Mouse (Mus musculus) thymus, postnatal 0 days (tissue): Measurements from ENCODE around the gene Ptov1. TPM values are rescaled to one million over a fixed set of nuclear protein-coding genes. Genes with fewer than 3 reads are reported as not detected.

ENCODE experiments used
- DNase-seq: peaks from one replicate; pipeline ENCODE4 v3.0.0-alpha.2; 2015; ENCODE audit warnings: low spot score
- microRNA counts: library from miRNA; unstranded; fragments of <30 nt; microRNA quantifications from one replicate; lab custom pipeline; 2015
- microRNA-seq: library from miRNA; unstranded; fragments of <30 nt; microRNA quantifications from one replicate; pipeline ENCODE4, GENCODE M21; 2016; ENCODE audit warnings: borderline number of aligned reads
- polyA plus RNA-seq: library from polyadenylated mRNA; unstranded; fragments of >200 nt; fragmentation: Nextera tagmentation; extraction: Ambion mirVana; gene quantifications from 2 replicates; pipeline ENCODE4 v1.2.1, GENCODE M21; 2015

The Ptov1 gene
- polyA plus RNA-seq, 1 experiment from 2014 or later: 158 TPM

DNA sequence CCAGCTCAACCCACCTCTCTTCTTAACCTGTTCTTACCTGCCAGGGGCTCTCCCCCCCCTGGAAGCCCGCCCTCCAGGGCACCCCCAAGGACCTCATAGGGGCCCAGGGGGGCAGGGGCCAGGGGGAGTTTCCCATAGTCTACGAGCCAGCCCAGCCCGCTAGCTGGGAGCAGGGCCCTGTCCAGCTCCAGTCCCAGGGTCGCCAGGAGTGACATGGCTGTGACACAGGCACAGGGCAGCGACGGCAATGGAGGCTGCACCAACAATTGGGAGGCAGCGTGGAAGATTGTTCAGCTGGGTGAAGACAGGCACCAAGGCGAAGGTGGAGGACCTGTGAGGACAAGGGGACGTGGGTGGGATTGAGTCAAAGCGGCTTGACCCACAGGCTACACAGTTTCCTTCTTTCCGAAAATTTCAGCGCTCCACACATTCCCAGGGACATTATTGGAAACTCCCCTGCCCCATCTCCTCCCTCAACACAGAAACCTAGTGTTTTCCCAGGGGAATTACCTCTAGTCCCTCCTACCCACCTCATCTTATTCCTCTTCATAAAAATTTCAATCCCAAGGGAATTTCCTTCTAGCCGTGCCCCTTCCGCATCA is 54.5 kb downstream of the Ptov1 start:
- DNase-seq: no peak

DNA sequence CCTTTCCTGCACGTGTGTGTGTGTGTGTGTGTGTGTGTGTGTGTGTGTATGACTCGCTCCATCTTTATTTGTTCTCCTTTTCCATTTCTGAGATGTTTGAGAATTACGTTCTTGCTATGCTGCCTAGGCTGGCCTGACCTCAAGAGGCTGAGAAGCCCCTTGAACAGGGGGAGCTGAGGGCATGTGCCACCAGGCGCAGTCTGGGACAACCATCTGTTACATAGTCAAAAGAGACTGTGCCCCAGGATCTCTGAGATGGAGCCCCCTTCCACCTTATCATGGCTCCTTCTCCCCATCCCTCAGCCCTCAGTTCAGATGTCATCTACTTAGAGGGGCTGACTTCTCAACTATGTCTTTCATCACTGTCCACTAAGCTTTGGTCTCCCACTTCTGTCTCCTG is 55.2 kb downstream of the Ptov1 start:
- DNase-seq: no peak

DNA sequence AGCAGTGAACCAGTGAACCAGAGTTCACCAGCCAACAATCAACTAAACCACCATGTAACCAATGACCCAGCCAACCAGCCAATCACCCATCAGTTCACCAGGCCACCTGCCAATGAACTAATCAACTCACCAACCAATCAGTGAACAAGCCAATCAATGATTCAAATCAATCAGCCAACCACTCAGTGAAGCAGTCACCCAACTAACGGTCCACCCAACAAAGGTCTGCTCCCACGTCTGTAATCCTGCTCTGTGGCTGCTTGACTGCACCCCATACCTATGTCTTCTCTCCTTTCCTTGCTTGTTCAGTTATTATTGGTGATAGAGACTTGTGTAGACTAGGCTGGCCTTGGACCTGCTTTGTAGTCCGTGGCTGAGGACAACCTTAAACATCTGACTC is 55.6 kb downstream of the Ptov1 start:
- DNase-seq: no peak

MicroRNAs encoded within 50 kb of the gene (microRNA counts, 519-probe panel; counts per million panel counts)
- 473 counts per million, percentile 71 among the panel's probes with 10 or more counts for microRNA mmu-miR-707 (lab: Ali Mortazavi, UCI)

Small RNAs within 50 kb of the gene (microRNA-seq; reads per million reads assigned to microRNA genes)
- not detected for gene Mir707

Other genes with a start within 250 kb of the Ptov1 start
- 0.66 and 1.0 TPM in 2 replicates for gene Myh14, start 198.9 kb downstream of the Ptov1 start, polyA plus RNA-seq
- not detected in 2 replicates for gene Izumo2, start 161.0 kb downstream of the Ptov1 start, polyA plus RNA-seq
- 63.7 and 66.8 TPM in 2 replicates for gene Vrk3, start 121.4 kb downstream of the Ptov1 start, polyA plus RNA-seq
- 0.82 and 1.7 TPM in 2 replicates for gene Zfp473, start 118.7 kb downstream of the Ptov1 start, polyA plus RNA-seq
- gene Nup62, start 53.7 kb downstream of the Ptov1 start, polyA plus RNA-seq: 88.1 and 109 TPM in 2 replicates
- 23.6 and 28.0 TPM in 2 replicates for gene Il4i1, start 53.4 kb downstream of the Ptov1 start, polyA plus RNA-seq
- gene Atf5, start 53.1 kb downstream of the Ptov1 start, polyA plus RNA-seq: 3.4 and 3.7 TPM in 2 replicates
- 47.3 and 49.2 TPM in 2 replicates for gene Akt1s1, start 20.8 kb downstream of the Ptov1 start, polyA plus RNA-seq
- 56.5 and 60.3 TPM in 2 replicates for gene Tbc1d17, start 20.7 kb downstream of the Ptov1 start, polyA plus RNA-seq
- gene Pnkp, start 12.6 kb downstream of the Ptov1 start, polyA plus RNA-seq: 61.8 and 63.4 TPM in 2 replicates
- 59.0 and 60.0 TPM in 2 replicates for gene Med25, start 22.9 kb upstream of the Ptov1 start, polyA plus RNA-seq
- gene Fuz, start 26.3 kb upstream of the Ptov1 start, polyA plus RNA-seq: 13.2 and 13.8 TPM in 2 replicates
- gene Ap2a1, start 59.7 kb upstream of the Ptov1 start, polyA plus RNA-seq: 34.5 and 37.5 TPM in 2 replicates
- 0.23 and 0.25 TPM in 2 replicates for gene Tsks, start 73.4 kb upstream of the Ptov1 start, polyA plus RNA-seq
- gene Cpt1c, start 105.1 kb upstream of the Ptov1 start, polyA plus RNA-seq: 1.2 and 2.0 TPM in 2 replicates
- 364 and 365 TPM in 2 replicates for gene Prmt1, start 116.8 kb upstream of the Ptov1 start, polyA plus RNA-seq
- gene Irf3, start 127.9 kb upstream of the Ptov1 start, polyA plus RNA-seq: 138 and 145 TPM in 2 replicates
- 66.6 and 68.8 TPM in 2 replicates for gene Bcl2l12, start 128.9 kb upstream of the Ptov1 start, polyA plus RNA-seq
- gene Scaf1, start 146.6 kb upstream of the Ptov1 start, polyA plus RNA-seq: 19.6 and 20.1 TPM in 2 replicates
- gene Rras, start 148.2 kb upstream of the Ptov1 start, polyA plus RNA-seq: 35.8 and 37.0 TPM in 2 replicates
- 7.6 and 9.0 TPM in 2 replicates for gene Prr12, start 183.1 kb upstream of the Ptov1 start, polyA plus RNA-seq
- 84.4 and 86.3 TPM in 2 replicates for gene Nosip, start 192.6 kb upstream of the Ptov1 start, polyA plus RNA-seq
- 9.9 and 10.0 TPM in 2 replicates for gene Prrg2, start 192.9 kb upstream of the Ptov1 start, polyA plus RNA-seq
- gene Rcn3, start 222.4 kb upstream of the Ptov1 start, polyA plus RNA-seq: 41.4 and 41.8 TPM in 2 replicates
- 42.6 and 47.6 TPM in 2 replicates for gene Fcgrt, start 234.1 kb upstream of the Ptov1 start, polyA plus RNA-seq